Mouse (Mus musculus) liver, embryonic 16.5 days (tissue): ENCODE measurements around the gene Col13a1. TPM values are rescaled to one million over a fixed set of nuclear protein-coding genes. Genes with fewer than 3 reads are reported as not detected.

Experiments
- ATAC-seq: fragments of 200-750 bp; cut with Nextera tagmentation; 2 replicates; pipeline ENCODE4 v1.8.0; 2017; ENCODE audit warnings: low read depth, mild to moderate bottlenecking, moderate number of reproducible peaks, moderate library complexity
- H3K27ac ChIP-seq: fragments of 300-500 bp; sonication (generic); 2 replicates; pipeline ENCODE4 v1.5.1; 2014; ENCODE audit warnings: mild to moderate bottlenecking, low read length
- H3K27me3 ChIP-seq: fragments of 300-500 bp; sonication (generic); 2 replicates; pipeline ENCODE4 v1.6.1; 2014; ENCODE audit warnings: low read depth, low read length, mixed read lengths; ENCODE audit not compliant: control insufficient read depth, insufficient read depth
- H3K36me3 ChIP-seq: fragments of 300-500 bp; sonication (generic); 2 replicates; pipeline ENCODE4 v1.6.1; 2014; ENCODE audit warnings: mild to moderate bottlenecking; ENCODE audit not compliant: control insufficient read depth, insufficient read depth
- H3K4me1 ChIP-seq: fragments of 300-500 bp; sonication (generic); 2 replicates; pipeline ENCODE4 v1.6.1; 2014; ENCODE audit warnings: low read depth, low read length, mixed read lengths; ENCODE audit not compliant: control insufficient read depth
- H3K4me2 ChIP-seq: fragments of 300-500 bp; sonication (generic); 2 replicates; pipeline ENCODE4 v1.6.1; 2014; ENCODE audit warnings: low read depth, low read length, mixed read lengths
- H3K4me3 ChIP-seq: fragments of 300-500 bp; sonication (generic); 2 replicates; pipeline ENCODE4 v1.5.1; 2014; ENCODE audit warnings: low read depth, mild to moderate bottlenecking, low read length
- H3K9ac ChIP-seq: fragments of 300-500 bp; sonication (generic); 2 replicates; pipeline ENCODE4 v1.6.1; 2014; ENCODE audit warnings: low read depth, low read length
- H3K9me3 ChIP-seq: fragments of 300-500 bp; sonication (generic); replicated peaks from 2 replicates; pipeline ENCODE4 v1.6.1; 2016; ENCODE audit warnings: low read length; ENCODE audit not compliant: control insufficient read depth
- WGBS: fragments of 180-500 bp; shearing (Covaris S2); extraction: QIAGEN DNeasy Blood & Tissue Kit; methylation state at CpG from one replicate; pipeline ENCODE4 v1.1.7; 2014; ENCODE audit not compliant: insufficient replicate concordance; 5-methylcytosine and 5-hydroxymethylcytosine counted together
- polyA plus RNA-seq: library from polyadenylated mRNA; unstranded; fragments of >200 nt; fragmentation: Nextera tagmentation; extraction: Ambion mirVana; gene quantifications from 2 replicates; pipeline ENCODE4 v1.2.1, GENCODE M21; 2015

Gene Col13a1
- polyA plus RNA-seq, 1 experiment from 2014 or later, result 0.91 TPM

- Histone ChIP-seq H3K4me2 (no peak overlapping the region), H3K27ac (no peak overlapping the region), H3K4me1 (no peaks in the 10 kb centered on the region; the same call in 1 of the 2 replicates), H3K9me3 (no peaks in the 10 kb centered on the region), H3K36me3 (no peaks in the 10 kb centered on the region), H3K4me3 (no peak overlapping the region), H3K9ac (no peak overlapping the region), H3K27me3 (peaks cover 46% of the 10 kb centered on the region)
- WGBS, result 5% methylated on average over 6 of the region's 6 CpGs
- ATAC-seq, result no peak
These were observed 1.9 kb downstream of the Col13a1 start for GRCm38 (mm10) chr10:61976987-61977386.

GRCm38 (mm10) chr10:61974581-61974980 lies 4.3 kb downstream of the Col13a1 start:
- no peak for ATAC-seq
- no peaks in the 10 kb centered on the region for H3K36me3 ChIP-seq
- H3K4me2 ChIP-seq, result no peak overlapping the region
- H3K27me3 ChIP-seq, result peaks cover 38% of the 10 kb centered on the region
- 73% methylated on average over 2 of the region's 2 CpGs for WGBS
- H3K9ac ChIP-seq, result no peak overlapping the region
- H3K27ac ChIP-seq, result no peak overlapping the region
- H3K9me3 ChIP-seq, result no peaks in the 10 kb centered on the region
- H3K4me3 ChIP-seq, result no peak overlapping the region
- no peaks in the 10 kb centered on the region; the same call in 1 of the 2 replicates for H3K4me1 ChIP-seq

GRCm38 (mm10) chr10:61972041-61972440 lies 6.9 kb downstream of the Col13a1 start:
- Histone ChIP-seq H3K4me3 (no peak overlapping the region), H3K9me3 (no peaks in the 10 kb centered on the region), H3K27me3 (peaks cover 14% of the 10 kb centered on the region), H3K27ac (no peak overlapping the region), H3K36me3 (no peaks in the 10 kb centered on the region), H3K4me2 (no peak overlapping the region), H3K4me1 (no peaks in the 10 kb centered on the region), H3K9ac (no peak overlapping the region)
- no peak for ATAC-seq
- WGBS, result 23% methylated on average over 4 of the region's 4 CpGs

GRCm38 (mm10) chr10:61968003-61968553 lies 10.8 kb downstream of the Col13a1 start:
- H3K4me3 ChIP-seq, result no peak overlapping the region
- H3K9me3 ChIP-seq, result no peaks in the 10 kb centered on the region
- ATAC-seq, result no peak
- 50% methylated on average over 7 of the region's 7 CpGs for WGBS
- no peaks in the 10 kb centered on the region for H3K27me3 ChIP-seq
- no peak overlapping the region for H3K9ac ChIP-seq
- H3K27ac ChIP-seq, result no peak overlapping the region
- H3K36me3 ChIP-seq, result no peaks in the 10 kb centered on the region
- no peak overlapping the region for H3K4me2 ChIP-seq
- no peaks in the 10 kb centered on the region for H3K4me1 ChIP-seq

- Histone ChIP-seq H3K4me1 (no peaks in the 10 kb centered on the region), H3K9me3 (no peaks in the 10 kb centered on the region), H3K4me3 (no peak overlapping the region), H3K27me3 (no peaks in the 10 kb centered on the region), H3K36me3 (no peaks in the 10 kb centered on the region), H3K27ac (no peak overlapping the region), H3K4me2 (no peak overlapping the region), H3K9ac (no peak overlapping the region)
- WGBS, result 68% methylated on average over 3 of the region's 3 CpGs
- no peak for ATAC-seq
These were observed 11.7 kb downstream of the Col13a1 start for GRCm38 (mm10) chr10:61967207-61967606.

- Histone ChIP-seq H3K4me1 (no peaks in the 10 kb centered on the region), H3K4me3 (no peak overlapping the region), H3K9ac (no peak overlapping the region), H3K36me3 (no peaks in the 10 kb centered on the region), H3K27me3 (no peaks in the 10 kb centered on the region), H3K27ac (no peak overlapping the region), H3K4me2 (no peak overlapping the region), H3K9me3 (no peaks in the 10 kb centered on the region)
- no peak for ATAC-seq
- WGBS, result 37% methylated on average over 7 of the region's 7 CpGs
These were observed 13.5 kb downstream of the Col13a1 start for GRCm38 (mm10) chr10:61965386-61965841.

- 52% methylated on average over 6 of the region's 6 CpGs for WGBS
- H3K9me3 ChIP-seq, result no peaks in the 10 kb centered on the region
- no peaks in the 10 kb centered on the region for H3K4me1 ChIP-seq
- H3K36me3 ChIP-seq, result no peaks in the 10 kb centered on the region
- ATAC-seq, result no peak
- no peaks in the 10 kb centered on the region for H3K27me3 ChIP-seq
- H3K4me3 ChIP-seq, result no peak overlapping the region
- H3K9ac ChIP-seq, result no peak overlapping the region
- H3K4me2 ChIP-seq, result no peak overlapping the region
- no peak overlapping the region for H3K27ac ChIP-seq
These were observed 22.2 kb downstream of the Col13a1 start for GRCm38 (mm10) chr10:61956718-61957117.

- Histone ChIP-seq H3K27me3 (no peaks in the 10 kb centered on the region), H3K9me3 (no peaks in the 10 kb centered on the region), H3K36me3 (no peaks in the 10 kb centered on the region), H3K4me3 (no peak overlapping the region), H3K27ac (no peak overlapping the region), H3K4me2 (no peak overlapping the region), H3K4me1 (no peaks in the 10 kb centered on the region), H3K9ac (no peak overlapping the region)
- ATAC-seq, result no peak
- WGBS, result 53% methylated on average over 5 of the region's 5 CpGs
These were observed 25.0 kb downstream of the Col13a1 start for GRCm38 (mm10) chr10:61953916-61954315.

GRCm38 (mm10) chr10:61949542-61949941 lies 29.4 kb downstream of the Col13a1 start:
- no peak overlapping the region for H3K27ac ChIP-seq
- no peaks in the 10 kb centered on the region for H3K36me3 ChIP-seq
- H3K4me2 ChIP-seq, result no peak overlapping the region
- 67% methylated on average over 6 of the region's 6 CpGs for WGBS
- ATAC-seq, result no peak
- no peaks in the 10 kb centered on the region for H3K27me3 ChIP-seq
- H3K9me3 ChIP-seq, result no peaks in the 10 kb centered on the region
- no peak overlapping the region for H3K4me3 ChIP-seq
- no peaks in the 10 kb centered on the region for H3K4me1 ChIP-seq
- H3K9ac ChIP-seq, result no peak overlapping the region
